Mouse (Mus musculus) ovary, adult 18-20 months (tissue): ENCODE measurements around the gene Slc16a10.
A peak's percentile ranks its signal among the peaks of the same experiment; 100 is the strongest.

Source experiments
- DNase-seq: peaks from one replicate; pipeline ENCODE4 v3.0.0; 2022; ENCODE audit warnings: low spot score, mixed read lengths

Slc16a10 gene

GRCm38 (mm10) chr10:40141864-40142523 lies at the start of gene Slc16a10:
Gene Slc16a10, minus strand, starts transcription at chr10:40142258.
- DNase-seq, result peak; percentile 90

- DNase-seq, result no peak
Observed at GRCm38 (mm10) chr10:40191338-40191979, 49.4 kb upstream of the Slc16a10 start.

DNA sequence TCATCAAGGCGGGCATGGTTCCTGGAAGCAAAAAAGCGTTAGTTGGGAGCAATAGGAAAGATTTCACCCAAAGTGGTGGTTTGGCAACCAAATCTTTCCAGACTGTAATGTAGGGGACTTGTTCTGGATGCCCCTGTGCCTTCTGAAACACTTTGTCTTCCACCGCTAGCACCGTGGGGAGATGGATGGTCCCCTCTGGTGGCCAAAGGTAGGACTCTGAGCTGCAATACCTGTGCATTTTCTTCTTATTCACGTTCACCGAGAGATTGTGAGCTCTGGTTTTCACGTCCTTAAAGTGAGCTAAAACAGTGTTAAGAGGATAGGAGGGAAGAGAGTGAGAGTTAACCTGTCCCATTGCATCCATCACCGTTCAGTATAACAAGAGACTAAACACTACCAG lies 48.8 kb upstream of the Slc16a10 start:
- no peak for DNase-seq

DNA sequence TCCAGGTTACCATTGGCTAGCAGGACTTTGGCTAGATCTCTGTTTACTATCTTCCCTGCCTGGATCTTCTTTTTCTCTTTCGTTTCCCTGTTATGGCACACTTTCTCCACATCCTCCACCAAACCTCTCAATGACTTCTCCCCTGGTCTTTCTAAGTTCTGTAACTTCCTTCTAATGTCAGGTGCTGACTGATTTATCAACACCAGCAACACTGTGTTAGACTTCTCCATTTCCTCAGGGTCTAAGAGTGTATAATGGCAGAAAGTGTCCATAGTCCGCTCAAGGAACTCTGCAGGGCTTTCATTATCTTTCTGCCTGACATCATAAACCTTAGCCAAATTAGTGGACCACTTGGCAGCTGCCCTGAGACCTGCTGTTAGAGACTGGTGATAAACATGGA lies 47.6 kb upstream of the Slc16a10 start:
- no peak for DNase-seq

GRCm38 (mm10) chr10:40188831-40189230 lies 46.8 kb upstream of the Slc16a10 start:
- no peak for DNase-seq

GRCm38 (mm10) chr10:40185956-40186355 lies 43.9 kb upstream of the Slc16a10 start:
- DNase-seq, result no peak

GRCm38 (mm10) chr10:40180011-40180410 lies 38.0 kb upstream of the Slc16a10 start:
- DNase-seq, result no peak

GRCm38 (mm10) chr10:40179142-40179541 lies 37.1 kb upstream of the Slc16a10 start:
- no peak for DNase-seq

DNA sequence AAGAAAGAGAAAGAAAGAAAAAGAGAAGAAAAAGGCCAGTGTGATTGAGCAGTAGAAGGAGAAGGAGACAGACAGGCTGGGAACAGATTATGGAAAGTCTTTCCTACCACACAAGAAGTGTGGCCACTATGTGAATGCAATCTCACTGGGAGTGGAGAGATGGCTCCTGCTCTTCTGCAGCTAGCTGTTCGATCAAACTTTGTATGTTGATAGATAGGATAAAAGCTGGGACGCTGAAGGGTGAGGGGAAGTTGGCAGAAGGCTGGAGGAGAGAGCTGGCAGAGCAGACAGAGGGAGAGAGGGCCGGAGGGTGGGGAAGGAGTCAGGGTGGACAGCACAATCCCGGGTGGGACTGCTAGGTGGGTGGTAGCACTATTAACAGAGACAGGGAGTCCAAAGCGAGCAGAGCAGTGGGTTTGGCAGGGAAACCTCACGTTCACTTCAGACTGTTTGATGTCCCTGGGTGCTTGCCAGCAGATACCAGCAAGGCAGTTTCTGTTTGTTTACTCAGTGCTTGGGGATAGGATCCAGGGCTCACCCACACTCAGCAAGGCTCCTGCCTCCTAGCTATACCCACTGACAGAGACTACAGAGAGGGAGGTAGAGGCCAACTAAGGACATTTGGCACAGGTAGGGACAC lies 35.4 kb upstream of the Slc16a10 start:
- peak; percentile 66 for DNase-seq

- no peak for DNase-seq
Observed at GRCm38 (mm10) chr10:40172136-40172535, 30.1 kb upstream of the Slc16a10 start.

DNA sequence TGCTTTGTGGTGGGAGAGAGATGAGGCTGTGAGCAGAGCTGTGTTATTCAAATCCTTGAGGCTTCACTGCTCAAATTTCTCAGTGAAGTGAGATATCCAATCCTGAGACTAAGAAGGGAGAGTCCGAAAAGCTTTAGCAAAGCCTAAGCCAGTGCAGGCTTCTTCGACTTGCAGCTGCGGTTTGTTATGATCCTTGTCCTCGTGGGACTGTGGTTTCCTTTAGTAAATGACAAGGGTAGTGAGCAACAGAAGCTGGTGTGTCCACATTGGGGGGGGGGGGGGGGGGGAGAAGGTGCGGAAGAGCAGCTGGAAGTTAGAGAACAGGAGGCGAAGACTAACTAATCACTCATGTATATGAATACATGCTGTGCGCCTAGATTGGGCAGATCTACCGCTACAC lies 29.2 kb upstream of the Slc16a10 start:
- no peak for DNase-seq

DNA sequence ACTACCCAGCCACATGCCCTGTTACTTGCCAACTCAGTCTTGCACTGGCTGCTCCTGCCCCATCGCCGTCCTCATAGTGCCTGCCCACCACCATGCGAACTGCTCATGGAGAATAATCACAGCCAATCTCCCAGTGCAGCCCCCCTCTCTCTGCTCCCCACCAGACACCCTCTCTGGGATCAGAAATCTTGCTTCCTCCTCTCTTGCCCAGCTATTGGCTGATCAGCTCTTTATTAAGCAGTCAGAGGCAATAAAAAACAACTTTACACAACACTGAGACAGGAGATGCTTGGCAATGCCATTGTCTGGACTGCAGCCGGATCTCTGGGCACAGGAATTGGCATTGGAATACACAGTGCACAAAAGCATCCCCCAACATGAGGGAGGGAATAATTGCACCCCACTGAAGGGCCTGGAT lies 28.1 kb upstream of the Slc16a10 start:
- no peak for DNase-seq

DNA sequence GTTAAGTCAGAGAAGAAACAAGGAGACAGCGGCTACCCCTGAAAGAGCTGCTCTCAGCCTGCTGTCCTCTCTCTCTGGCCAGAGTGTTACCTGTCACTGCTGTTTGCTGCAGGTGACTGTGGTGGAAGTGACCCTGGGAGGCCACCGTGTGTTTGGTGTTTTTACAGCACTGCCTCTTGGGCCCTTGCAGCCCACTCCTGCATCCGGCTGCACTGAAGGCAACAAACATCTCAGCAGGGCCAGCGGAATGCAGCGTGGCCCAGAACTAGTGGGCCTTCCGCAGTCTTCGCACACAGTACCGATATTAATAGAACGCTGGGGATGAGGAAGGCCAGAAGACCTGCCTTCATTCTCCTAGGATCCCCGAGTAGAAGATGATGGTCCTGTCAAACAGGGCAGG lies 27.5 kb upstream of the Slc16a10 start:
- DNase-seq, result no peak

DNA sequence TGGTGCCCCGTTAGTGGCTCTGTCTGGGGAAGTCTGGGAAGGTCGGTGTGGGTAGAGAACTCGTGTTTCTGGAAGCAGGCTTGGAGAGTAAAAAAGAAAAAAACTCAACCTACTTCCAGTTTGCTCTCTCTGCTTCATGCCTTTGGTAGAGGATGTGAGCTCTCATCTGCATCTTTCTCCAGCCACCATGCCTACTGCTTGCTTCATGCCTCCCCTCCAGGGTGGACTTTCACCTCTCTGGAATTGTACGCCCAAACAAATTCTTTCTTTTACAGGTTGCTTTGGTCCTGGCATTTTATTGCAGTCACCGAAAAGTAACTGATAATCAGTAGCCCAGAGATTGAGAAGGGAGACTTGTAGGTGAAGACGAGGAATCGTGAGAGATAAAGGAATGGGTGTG lies 27.0 kb upstream of the Slc16a10 start:
- DNase-seq, result no peak

DNA sequence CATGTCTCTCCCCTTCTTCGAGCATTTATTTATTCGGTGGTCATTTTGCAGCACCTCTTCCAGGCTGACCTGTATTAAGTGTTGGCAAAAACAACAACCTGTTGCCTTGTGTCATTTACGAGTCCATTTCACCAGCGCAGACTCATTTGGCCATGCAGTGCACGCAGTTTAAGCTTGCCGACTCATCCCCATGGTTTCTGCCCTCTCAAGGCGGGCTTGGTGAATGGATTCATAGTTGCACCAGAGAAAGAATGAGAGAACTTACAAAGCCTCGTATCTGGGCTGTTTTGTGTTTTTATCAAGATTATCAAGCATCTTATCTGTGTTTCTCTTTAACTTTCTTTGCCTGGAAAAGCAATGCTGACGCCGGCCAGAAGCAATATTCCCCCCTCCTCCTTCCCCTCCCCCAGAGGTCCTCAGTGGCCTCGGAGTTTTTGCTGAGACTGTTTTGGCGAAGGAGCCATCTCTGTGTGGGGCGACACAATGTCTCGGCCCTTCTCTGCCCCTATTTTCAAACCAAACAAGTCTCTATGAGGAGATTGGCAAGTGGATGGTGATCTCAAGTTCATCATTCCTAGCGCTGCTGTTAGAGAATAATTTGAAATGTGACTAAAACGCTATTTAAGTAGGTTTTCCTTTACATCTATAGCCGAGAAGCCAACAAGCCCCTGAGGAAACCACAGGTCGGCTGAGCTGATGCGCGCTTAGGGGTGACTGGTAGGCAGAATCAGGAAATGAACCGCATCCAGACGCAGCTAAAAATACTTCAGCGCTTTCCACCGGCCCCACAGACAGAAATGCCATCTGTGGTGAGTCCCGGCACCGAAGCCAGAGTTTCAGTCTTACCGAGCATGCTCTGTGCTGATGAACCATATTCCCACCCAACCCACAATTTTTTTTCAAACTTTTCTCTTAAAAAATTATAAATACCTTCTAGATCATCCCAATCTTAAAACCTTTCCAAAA lies 22.6 kb upstream of the Slc16a10 start:
- no peak for DNase-seq

- DNase-seq, result no peak
Observed at GRCm38 (mm10) chr10:40163914-40164313, 21.9 kb upstream of the Slc16a10 start.

GRCm38 (mm10) chr10:40163338-40163737 lies 21.3 kb upstream of the Slc16a10 start:
- DNase-seq, result no peak

GRCm38 (mm10) chr10:40161701-40162255 lies 19.7 kb upstream of the Slc16a10 start:
- no peak for DNase-seq

DNA sequence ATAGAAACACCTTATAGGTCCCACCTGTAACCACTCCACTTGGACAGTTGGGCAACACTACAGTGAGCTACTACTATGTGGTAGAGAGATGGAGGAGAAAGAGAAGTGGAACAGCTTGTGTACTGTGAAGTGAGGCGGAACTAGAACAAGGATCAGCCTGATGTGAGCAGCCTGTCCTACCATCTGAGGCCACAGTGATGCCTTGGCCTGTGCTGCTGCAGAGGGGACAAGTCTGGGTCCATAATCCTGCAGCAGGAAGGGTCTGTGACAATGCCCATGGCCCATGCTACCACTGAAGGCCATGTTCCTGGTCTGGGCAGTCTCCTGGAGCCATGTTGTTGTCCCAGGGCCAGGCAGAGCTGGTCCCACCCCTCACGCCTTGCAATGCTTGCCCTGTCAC lies 19.2 kb upstream of the Slc16a10 start:
- no peak for DNase-seq

DNA sequence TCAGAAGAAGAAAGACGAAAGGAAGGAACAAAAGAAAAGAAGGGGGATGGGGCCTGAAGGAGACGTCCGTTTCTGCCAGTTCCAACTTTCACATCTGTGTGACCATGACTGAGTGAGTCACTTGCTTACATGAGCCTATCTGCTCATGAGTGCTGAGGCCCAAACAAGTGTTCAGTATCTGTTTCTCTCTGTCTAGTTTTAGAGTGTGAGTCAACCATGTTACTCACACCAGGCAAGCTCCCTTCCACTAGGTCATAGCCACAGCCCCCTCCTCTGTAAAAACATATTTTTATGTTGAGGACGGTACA lies 10.4 kb upstream of the Slc16a10 start:
- DNase-seq, result no peak

GRCm38 (mm10) chr10:40151852-40152549 lies 9.9 kb upstream of the Slc16a10 start:
- no peak for DNase-seq
